Comparison of ENCODE assay signal across 11 mouse cellular contexts in genomic region chr1:20428370-20429055, GRCm38 (mm10).
DNase-seq lines count a peak whose midpoint lies in the region; ATAC-seq lines count a peak whose summit lies in the region.
"Had no signal": no experiment of that assay in that cellular context is flagged by ENCODE, and none has a peak within 500 bp of the region (broad histone marks: within the 10 kb centered on the region; RNA-seq: fewer than 3 reads in every experiment).

No protein-coding gene starts in this region.

- ATAC-seq in megakaryocyte, adult 5-6 weeks (ENCODE audit: poor library complexity, severe bottlenecking): no peak

- no peaks in the 10 kb centered on the region for H3K27me3 ChIP-seq in megakaryocyte, embryonic 14.5 days (replicated peaks)
- H3K27me3 ChIP-seq: limb, embryonic 15.5 days had no signal

- peaks cover 6% of the 10 kb centered on the region for H3K9me3 ChIP-seq in megakaryocyte, embryonic 14.5 days
- H3K9me3 ChIP-seq: limb, embryonic 15.5 days had no signal

- peak overlapping the region; percentile 39 for H3K4me3 ChIP-seq in megakaryocyte, embryonic 14.5 days (replicated peaks)
- H3K4me3 ChIP-seq: limb, embryonic 15.5 days had no signal

- H3K36me3 ChIP-seq in megakaryocyte, embryonic 14.5 days (replicated peaks; ENCODE audit: low read length): no peaks in the 10 kb centered on the region
- H3K36me3 ChIP-seq: limb, embryonic 15.5 days had no signal

- peak; percentile 32 to 61 for DNase-seq in cerebellum, postnatal 10 days
- no peak for DNase-seq in cerebellum, postnatal 36 days
- DNase-seq in mesoderm, embryonic 11.5 days (ENCODE audit: low read depth, low spot score): peak; percentile 43
- peak; percentile 86 for DNase-seq in retina, postnatal 1 day
- DNase-seq in heart, adult 18-20 months: no peak
- DNase-seq in lung, postnatal 25 days (ENCODE audit: low spot score): no peak
- DNase-seq: kidney, postnatal 10 days; lung, postnatal 36 days had no signal

- H3K4me1 ChIP-seq in megakaryocyte, embryonic 14.5 days: no peaks in the 10 kb centered on the region
- H3K4me1 ChIP-seq: limb, embryonic 15.5 days had no signal

Comparison
In these comparisons a context has a peak if more than half of its experiments do, and no peak if none do; other contexts are left out.
1. DNase-seq: peak in cerebellum, postnatal 10 days (2 of 2), mesoderm, embryonic 11.5 days (single experiment) and retina, postnatal 1 day (single experiment); none in cerebellum, postnatal 36 days (0 of 2), heart, adult 18-20 months (0 of 2) and lung, postnatal 25 days (single experiment).